Comparison of ENCODE assay signal across 9 mouse cellular contexts in genomic region chr16:59547887-59548581, GRCm38 (mm10). TPM values are rescaled to one million over a fixed set of nuclear protein-coding genes. Genes with fewer than 3 reads are reported as not detected.
DNase-seq lines count a peak whose midpoint lies in the region; ATAC-seq lines count a peak whose summit lies in the region.
"Had no signal": no experiment of that assay in that cellular context is flagged by ENCODE, and none has a peak within 500 bp of the region (broad histone marks: within the 10 kb centered on the region; RNA-seq: fewer than 3 reads in every experiment).

No protein-coding gene starts in this region.

- no peaks in the 10 kb centered on the region for H3K36me3 ChIP-seq in embryonic facial prominence, embryonic 12.5 days
- no peaks in the 10 kb centered on the region; the same call in 1 of the 2 replicates for H3K36me3 ChIP-seq in embryonic facial prominence, embryonic 10.5 days (replicated peaks)
- H3K36me3 ChIP-seq: liver, embryonic 15.5 days had no signal

- no peak overlapping the region for H3K4me3 ChIP-seq in embryonic facial prominence, embryonic 12.5 days
- H3K4me3 ChIP-seq in embryonic facial prominence, embryonic 10.5 days: no peak overlapping the region
- H3K4me3 ChIP-seq: liver, embryonic 15.5 days had no signal

- no peaks in the 10 kb centered on the region for H3K27me3 ChIP-seq in embryonic facial prominence, embryonic 12.5 days
- no peaks in the 10 kb centered on the region for H3K27me3 ChIP-seq in embryonic facial prominence, embryonic 10.5 days (replicated peaks; ENCODE audit: low read depth, poor library complexity, severe bottlenecking)
- H3K27me3 ChIP-seq: liver, embryonic 15.5 days had no signal

- no peak for DNase-seq in embryonic facial prominence, embryonic 10.5 days (ENCODE audit: low spot score)
- DNase-seq in adrenal gland, postnatal 25 days: peak; percentile 79
- DNase-seq in frontal cortex, postnatal 36 days (ENCODE audit: low spot score in 2 of 2): peak; percentile 23 to 59
- DNase-seq in kidney, adult 18-20 months: peak; percentile 66
- peak; percentile 68 for DNase-seq in left cerebral cortex, postnatal 14 days (ENCODE audit: low spot score in 2 of 2)
- DNase-seq in ovary, postnatal 36 days (ENCODE audit: low spot score): peak; percentile 54
- no peak for DNase-seq in embryo, embryonic 10.5 days (ENCODE audit: low spot score)

- intact Hi-C loops in left cerebral cortex, postnatal 14 days (cut with DNase I): no loop called here

- peaks cover 10% of the 10 kb centered on the region for H3K4me1 ChIP-seq in embryonic facial prominence, embryonic 12.5 days
- H3K4me1 ChIP-seq in embryonic facial prominence, embryonic 10.5 days: peaks cover 20% of the 10 kb centered on the region
- H3K4me1 ChIP-seq: liver, embryonic 15.5 days had no signal

- H3K9me3 ChIP-seq in embryonic facial prominence, embryonic 12.5 days: no peaks in the 10 kb centered on the region
- H3K9me3 ChIP-seq in embryonic facial prominence, embryonic 10.5 days: no peaks in the 10 kb centered on the region

- H3K27ac ChIP-seq in embryonic facial prominence, embryonic 12.5 days: peak overlapping the region; percentile 63
- H3K27ac ChIP-seq in embryonic facial prominence, embryonic 10.5 days (replicated peaks): no peak overlapping the region
- H3K27ac ChIP-seq: liver, embryonic 15.5 days had no signal

- no peak overlapping the region for H3K9ac ChIP-seq in embryonic facial prominence, embryonic 12.5 days
- H3K9ac ChIP-seq: liver, embryonic 15.5 days had no signal

- H3K4me2 ChIP-seq in embryonic facial prominence, embryonic 12.5 days (replicated peaks): no peak overlapping the region
- H3K4me2 ChIP-seq: liver, embryonic 15.5 days had no signal

- no peak for ATAC-seq in embryonic facial prominence, embryonic 12.5 days (ENCODE audit: insufficient number of reproducible peaks, insufficient read depth, low FRiP score, low TSS enrichment)

- 52% methylated on average over 14 of the region's 14 CpGs for WGBS in embryonic facial prominence, embryonic 12.5 days
- WGBS in embryonic facial prominence, embryonic 10.5 days: 76% methylated on average over 14 of the region's 14 CpGs

RNA-seq across cellular contexts. Expression of gene Crybg3, which starts 52.7 kb away (rescaled TPM):
- polyA plus RNA-seq in embryonic facial prominence, embryonic 12.5 days (2016; fragmentation: Nextera tagmentation; extraction: Ambion mirVana): 8.8 and 9.4 TPM in 2 replicates
- polyA plus RNA-seq in embryonic facial prominence, embryonic 10.5 days (2016; fragmentation: Nextera tagmentation; extraction: Ambion mirVana): 6.9 and 7.1 TPM in 2 replicates
- 12.8 and 13.8 TPM in 2 replicates for total RNA-seq in adrenal gland, postnatal 25 days (2021)
- total RNA-seq in left cerebral cortex, postnatal 14 days (2021): 1 to 10 TPM; 4.0 to 5.6 TPM

Comparison
In these comparisons a context has a peak if more than half of its experiments do, and no peak if none do; other contexts are left out.
1. DNase-seq: peak in adrenal gland, postnatal 25 days (single experiment), frontal cortex, postnatal 36 days (2 of 2), kidney, adult 18-20 months (single experiment), left cerebral cortex, postnatal 14 days (2 of 2) and ovary, postnatal 36 days (single experiment); none in embryonic facial prominence, embryonic 10.5 days (single experiment) and embryo, embryonic 10.5 days (single experiment).